Mouse (Mus musculus): ENCODE results near the gene Smim14. TPM values are rescaled to one million over a fixed set of nuclear protein-coding genes. Genes with fewer than 3 reads are reported as not detected.
"Not testable (repeated sequence)": the region's sequence is repeated elsewhere in the genome, so short reads cannot be mapped to it uniquely, and the experiment has no call there.

The Smim14 gene
- total and polyA plus RNA-seq, 2 experiments from 2014 or later: 204 to 238 TPM

DNA sequence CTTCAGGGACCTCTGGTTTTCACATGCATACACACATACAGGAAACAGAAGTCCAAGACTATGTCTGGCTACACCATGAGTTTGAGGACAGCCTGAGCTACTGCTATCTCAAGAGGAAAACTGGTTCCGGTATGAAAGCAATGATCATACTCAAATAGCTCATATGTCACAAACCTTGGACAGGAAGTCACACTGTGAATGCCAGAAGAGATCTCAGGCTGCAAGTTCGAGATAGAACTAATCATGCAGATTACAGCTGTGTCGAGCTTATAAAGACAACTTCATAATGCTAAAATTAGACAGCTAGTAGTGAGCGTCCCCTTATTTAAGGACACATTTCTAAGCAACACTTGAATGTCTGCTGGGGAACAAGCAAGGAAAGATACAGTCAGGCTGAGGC lies 56.5 kb downstream of the Smim14 start:
- H3K27me3 ChIP-seq (ENCODE audit: insufficient read depth, low read length): no peaks in the 10 kb centered on the region
- 0 out of 2 replicates have a peak, but pooled peaks cover 2% of the 10 kb centered on the region for H3K36me3 ChIP-seq (ENCODE audit: insufficient read depth, low read length)
- no peak overlapping the region for H3K27ac ChIP-seq (ENCODE audit: low read depth, low read length)
- TF ChIP-seq CTCF (IDR thresholded peaks at IDR 0.05): no peak
- DNase-seq (ENCODE audit: low spot score) (no peak), ATAC-seq (ENCODE audit: low FRiP score) (no peak)
- WGBS: 78% methylated on average over 4 of the region's 4 CpGs
- H3K4me1 ChIP-seq (ENCODE audit: insufficient read depth, low read length): no peaks in the 10 kb centered on the region
- no peaks in the 10 kb centered on the region for H3K9me3 ChIP-seq (ENCODE audit: low read length)
- H3K9ac ChIP-seq (replicated peaks; ENCODE audit: low read length, poor library complexity, severe bottlenecking): no peak overlapping the region
- no peak overlapping the region for H3K4me3 ChIP-seq (ENCODE audit: low read depth, low read length)
- no peak overlapping the region for H3K4me2 ChIP-seq (ENCODE audit: low read depth, low read length, poor library complexity, severe bottlenecking)

DNA sequence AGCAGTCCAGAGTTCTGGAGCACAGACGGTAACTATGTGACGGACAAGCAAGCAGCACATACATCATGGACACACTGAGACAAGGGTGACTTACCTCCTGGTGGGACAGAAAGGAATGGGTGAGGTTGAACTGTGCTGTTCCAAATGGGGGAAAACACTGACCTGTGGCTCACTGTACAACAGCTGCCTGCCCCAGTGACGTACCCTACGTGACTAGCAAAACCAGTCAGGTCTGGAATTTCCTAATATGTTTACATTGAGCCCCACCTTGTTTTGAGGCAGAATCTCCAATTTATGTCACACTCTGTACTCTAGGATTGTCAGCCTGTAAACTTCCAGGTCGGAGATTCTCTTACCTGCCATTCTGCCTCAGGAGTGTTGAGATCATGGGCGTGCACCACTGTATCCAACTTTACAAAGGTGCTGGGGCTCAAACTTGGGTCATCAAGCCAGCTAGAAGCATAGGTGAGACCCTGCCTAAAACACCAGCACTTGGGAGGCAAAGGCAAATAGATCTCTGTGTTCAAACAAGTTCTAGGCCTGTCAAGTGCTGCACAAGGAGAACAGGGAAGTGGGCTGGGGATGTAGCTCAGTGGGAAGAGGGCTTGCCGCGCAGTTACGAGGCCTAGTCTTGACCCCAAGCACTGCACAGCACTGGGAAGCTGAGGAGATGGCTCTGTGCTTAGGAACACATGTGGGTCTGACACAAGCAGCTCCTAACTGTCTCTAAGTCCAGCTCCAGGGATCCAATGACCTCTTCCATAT lies 57.1 kb downstream of the Smim14 start:
- Histone ChIP-seq H3K36me3 (ENCODE audit: insufficient read depth, low read length) (0 out of 2 replicates have a peak, but pooled peaks cover 2% of the 10 kb centered on the region), H3K4me3 (ENCODE audit: low read depth, low read length) (no peak overlapping the region), H3K9ac (replicated peaks; ENCODE audit: low read length, poor library complexity, severe bottlenecking) (no peak overlapping the region), H3K9me3 (ENCODE audit: low read length) (no peaks in the 10 kb centered on the region), H3K4me1 (ENCODE audit: insufficient read depth, low read length) (no peaks in the 10 kb centered on the region), H3K27me3 (ENCODE audit: insufficient read depth, low read length) (no peaks in the 10 kb centered on the region), H3K27ac (ENCODE audit: low read depth, low read length) (no peak overlapping the region), H3K4me2 (ENCODE audit: low read depth, low read length, poor library complexity, severe bottlenecking) (no peak overlapping the region)
- ATAC-seq (ENCODE audit: low FRiP score) (no peak), DNase-seq (ENCODE audit: low spot score) (no peak)
- 89% methylated on average over 9 of the region's 9 CpGs for WGBS
- no peak for TF ChIP-seq CTCF (IDR thresholded peaks at IDR 0.05)

DNA sequence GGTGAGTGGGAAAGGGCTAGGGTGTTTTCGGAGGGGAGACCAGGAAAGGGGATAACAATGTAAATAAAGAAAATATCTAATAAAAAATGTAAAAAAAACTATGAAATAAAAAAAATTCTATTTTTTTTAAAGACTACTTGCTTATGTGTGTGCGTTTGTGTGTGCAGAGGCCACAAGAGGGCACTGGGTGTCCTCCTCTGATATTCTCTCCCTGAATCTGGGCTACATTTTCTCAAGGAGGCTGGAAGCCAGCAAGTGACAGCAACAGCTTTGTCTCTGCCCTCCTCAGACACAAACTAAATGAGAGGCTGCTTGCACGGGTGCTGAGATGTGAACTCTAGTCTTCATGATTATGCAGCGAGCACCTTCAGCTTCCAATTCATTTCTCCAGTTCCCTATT lies 58.8 kb downstream of the Smim14 start:
- Histone ChIP-seq H3K9ac (replicated peaks; ENCODE audit: low read length, poor library complexity, severe bottlenecking) (no peak overlapping the region), H3K9me3 (ENCODE audit: low read length) (no peaks in the 10 kb centered on the region), H3K27me3 (ENCODE audit: insufficient read depth, low read length) (no peaks in the 10 kb centered on the region), H3K4me1 (ENCODE audit: insufficient read depth, low read length) (no peaks in the 10 kb centered on the region), H3K27ac (ENCODE audit: low read depth, low read length) (no peak overlapping the region), H3K36me3 (ENCODE audit: insufficient read depth, low read length) (0 out of 2 replicates have a peak, but pooled peaks cover 2% of the 10 kb centered on the region), H3K4me3 (ENCODE audit: low read depth, low read length) (no peak overlapping the region), H3K4me2 (ENCODE audit: low read depth, low read length, poor library complexity, severe bottlenecking) (no peak overlapping the region)
- peak; percentile 27 for DNase-seq (ENCODE audit: low spot score)
- WGBS: 68% methylated on average over 4 of the region's 4 CpGs
- no peak for ATAC-seq (ENCODE audit: low FRiP score)
- TF ChIP-seq CTCF (IDR thresholded peaks at IDR 0.05): peak; percentile 57

DNA sequence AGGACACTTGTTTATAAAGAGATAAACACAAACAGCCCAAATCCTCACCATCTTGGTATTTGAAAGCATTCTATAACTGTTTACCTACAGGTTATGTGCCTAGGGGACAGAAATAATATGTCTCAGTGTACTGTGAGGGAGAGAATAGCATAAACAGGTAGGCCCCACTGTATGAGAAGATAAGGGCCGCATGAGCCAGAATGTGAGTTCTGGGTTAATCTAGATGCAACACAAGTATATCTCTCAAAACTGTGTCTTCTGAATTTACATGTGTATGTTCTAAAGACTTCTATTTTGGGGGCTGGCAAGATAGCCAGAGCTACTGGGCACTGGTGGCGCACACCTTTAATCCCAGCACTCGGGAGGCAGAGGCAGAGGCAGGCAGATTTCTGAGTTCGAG lies 60.2 kb downstream of the Smim14 start:
- H3K4me3 ChIP-seq (ENCODE audit: low read depth, low read length); H3K27ac ChIP-seq (ENCODE audit: low read depth, low read length); ATAC-seq (ENCODE audit: low FRiP score); H3K9me3 ChIP-seq (ENCODE audit: low read length); H3K4me2 ChIP-seq (ENCODE audit: low read depth, low read length, poor library complexity, severe bottlenecking); H3K36me3 ChIP-seq (ENCODE audit: insufficient read depth, low read length); H3K27me3 ChIP-seq (ENCODE audit: insufficient read depth, low read length); DNase-seq (ENCODE audit: low spot score); H3K4me1 ChIP-seq (ENCODE audit: insufficient read depth, low read length); H3K9ac ChIP-seq (replicated peaks; ENCODE audit: low read length, poor library complexity, severe bottlenecking): not testable (repeated sequence)
- WGBS: 95% methylated on average over 4 of the region's 4 CpGs

DNA sequence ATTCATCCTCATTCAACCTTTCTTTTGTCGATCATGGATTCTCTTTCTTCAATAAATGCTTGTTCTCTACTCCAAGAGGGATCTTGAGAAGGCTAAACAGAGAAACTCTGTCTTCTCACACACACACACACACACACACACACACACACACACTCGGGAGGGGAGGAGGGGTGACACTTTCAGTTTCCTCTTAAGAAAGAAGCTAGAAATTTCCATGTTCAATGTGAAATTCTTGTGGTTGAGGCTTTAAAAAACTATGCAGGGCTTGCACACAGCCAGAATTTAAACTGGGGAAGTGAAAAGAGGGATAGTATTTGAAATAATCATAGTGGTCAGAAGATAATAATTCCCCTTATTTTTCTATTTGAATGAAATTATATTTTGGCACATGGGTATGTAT lies 61.2 kb downstream of the Smim14 start:
- H3K27me3 ChIP-seq (ENCODE audit: insufficient read depth, low read length): no peaks in the 10 kb centered on the region
- ATAC-seq (ENCODE audit: low FRiP score): no peak
- WGBS: 88% methylated on average over 2 of the region's 2 CpGs
- H3K4me2 ChIP-seq (ENCODE audit: low read depth, low read length, poor library complexity, severe bottlenecking): no peak overlapping the region
- 0 out of 2 replicates have a peak, but pooled peaks cover 2% of the 10 kb centered on the region for H3K36me3 ChIP-seq (ENCODE audit: insufficient read depth, low read length)
- H3K27ac ChIP-seq (ENCODE audit: low read depth, low read length): no peak overlapping the region
- no peak for TF ChIP-seq CTCF (IDR thresholded peaks at IDR 0.05)
- no peak for DNase-seq (ENCODE audit: low spot score)
- H3K9me3 ChIP-seq (ENCODE audit: low read length): no peaks in the 10 kb centered on the region
- no peak overlapping the region for H3K4me3 ChIP-seq (ENCODE audit: low read depth, low read length)
- no peaks in the 10 kb centered on the region for H3K4me1 ChIP-seq (ENCODE audit: insufficient read depth, low read length)
- H3K9ac ChIP-seq (replicated peaks; ENCODE audit: low read length, poor library complexity, severe bottlenecking): no peak overlapping the region

DNA sequence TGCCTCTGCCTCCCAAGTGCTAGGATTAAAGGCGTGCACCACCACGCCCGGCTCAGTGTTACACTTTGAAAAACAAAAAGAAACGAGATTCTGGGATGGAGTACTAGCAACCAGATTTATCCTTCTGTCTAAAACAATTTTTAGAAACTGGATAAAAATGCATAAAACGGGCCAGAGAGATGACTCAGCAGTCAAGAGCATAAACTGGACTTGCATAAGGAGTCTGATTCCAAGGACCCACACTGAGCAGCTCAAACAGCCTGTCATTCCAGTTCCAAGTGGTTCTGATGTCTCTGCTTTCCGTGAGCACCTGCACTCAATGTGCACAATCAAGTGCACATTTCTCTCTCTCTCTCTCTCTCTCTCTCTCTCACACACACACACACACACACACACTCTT lies 67.2 kb downstream of the Smim14 start:
- Histone ChIP-seq H3K4me2 (ENCODE audit: low read depth, low read length, poor library complexity, severe bottlenecking) (no peak overlapping the region), H3K27me3 (ENCODE audit: insufficient read depth, low read length) (no peaks in the 10 kb centered on the region), H3K4me1 (ENCODE audit: insufficient read depth, low read length) (no peaks in the 10 kb centered on the region), H3K27ac (ENCODE audit: low read depth, low read length) (no peak overlapping the region), H3K4me3 (ENCODE audit: low read depth, low read length) (no peak overlapping the region), H3K9me3 (ENCODE audit: low read length) (no peaks in the 10 kb centered on the region), H3K9ac (replicated peaks; ENCODE audit: low read length, poor library complexity, severe bottlenecking) (no peak overlapping the region), H3K36me3 (ENCODE audit: insufficient read depth, low read length) (peaks cover 22% of the 10 kb centered on the region)
- TF ChIP-seq CTCF (IDR thresholded peaks at IDR 0.05): no peak
- whole genome bisulfite sequencing: 90% methylated on average over 6 of the region's 6 CpGs
- no peak for DNase-seq (ENCODE audit: low spot score)
- ATAC-seq (ENCODE audit: low FRiP score): no peak

Measured in midbrain, postnatal 0 days (tissue).